Mouse (Mus musculus): ENCODE results near the gene Gli3.

Gene Gli3

DNA sequence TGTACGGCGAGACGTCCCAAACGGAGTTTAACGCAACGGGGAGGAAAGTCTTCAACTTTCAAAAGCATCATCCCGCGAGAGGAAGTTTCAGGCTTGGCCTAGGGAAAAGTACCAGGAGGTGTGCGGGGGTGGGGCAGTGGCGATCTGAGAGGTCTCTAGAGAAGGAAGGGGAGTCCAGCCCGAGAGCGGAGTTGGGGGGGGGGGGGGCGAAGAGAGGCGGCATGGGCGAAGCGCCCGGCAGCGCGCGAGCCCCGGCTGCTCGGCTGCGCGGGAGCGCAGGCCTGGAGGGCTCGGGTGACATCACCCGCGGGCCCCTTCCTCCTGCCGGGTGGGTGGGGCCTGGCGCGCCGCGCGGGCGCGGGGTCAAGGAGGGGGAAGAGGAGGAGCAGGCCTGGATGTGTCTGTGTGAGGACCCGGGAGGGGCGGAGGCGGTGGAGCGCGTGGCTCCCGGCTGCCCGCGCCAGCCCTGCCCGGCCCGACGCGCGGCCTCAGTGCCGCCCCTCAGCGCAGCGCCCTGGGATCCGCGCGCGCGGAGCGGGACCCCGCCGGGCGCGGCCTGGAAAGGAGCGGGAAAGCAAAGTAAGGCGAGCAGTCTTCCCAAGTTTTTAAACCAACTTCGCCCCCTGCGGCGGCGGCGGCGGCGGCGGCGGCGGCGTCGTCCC, at the start of gene Gli3:
Gli3 (plus strand) TSS at position 406 of the 662 bp plus-strand sequence.
- peak; percentile 9 to 24 for DNase-seq (ENCODE audit: low spot score in 2 of 2)

DNA sequence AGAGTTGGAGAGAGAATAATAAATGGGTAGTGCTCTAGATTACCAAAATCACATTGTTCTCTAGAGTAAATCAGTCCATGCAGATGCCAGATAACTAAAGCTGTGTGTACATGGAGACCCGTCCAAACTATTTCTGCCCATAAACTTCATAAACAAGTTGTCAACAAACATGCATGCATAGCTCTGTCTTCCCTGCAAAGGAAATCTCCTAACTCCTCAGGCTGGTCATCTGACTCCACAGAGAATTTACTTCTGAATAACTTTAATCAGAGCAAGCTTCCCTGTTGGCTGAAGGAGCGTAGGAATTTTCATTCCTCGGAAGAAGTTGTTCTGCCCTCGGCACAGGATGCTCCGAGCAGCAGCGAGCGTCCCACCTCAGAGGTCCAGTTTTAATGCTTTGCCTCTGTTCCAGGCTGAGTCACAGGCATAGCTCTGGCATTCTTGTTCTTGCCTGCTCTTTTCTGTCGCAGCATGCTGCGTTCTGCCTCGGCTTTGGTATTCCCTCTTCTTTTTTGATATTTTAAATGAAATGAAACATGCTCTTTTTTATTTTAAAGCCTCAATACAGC, 41.8 kb upstream of the Gli3 start:
- no peak for DNase-seq (ENCODE audit: low spot score in 2 of 2)

GRCm38 (mm10) chr13:15442002-15442401, 21.0 kb upstream of the Gli3 start:
- DNase-seq (ENCODE audit: low spot score in 2 of 2): no peak

DNA sequence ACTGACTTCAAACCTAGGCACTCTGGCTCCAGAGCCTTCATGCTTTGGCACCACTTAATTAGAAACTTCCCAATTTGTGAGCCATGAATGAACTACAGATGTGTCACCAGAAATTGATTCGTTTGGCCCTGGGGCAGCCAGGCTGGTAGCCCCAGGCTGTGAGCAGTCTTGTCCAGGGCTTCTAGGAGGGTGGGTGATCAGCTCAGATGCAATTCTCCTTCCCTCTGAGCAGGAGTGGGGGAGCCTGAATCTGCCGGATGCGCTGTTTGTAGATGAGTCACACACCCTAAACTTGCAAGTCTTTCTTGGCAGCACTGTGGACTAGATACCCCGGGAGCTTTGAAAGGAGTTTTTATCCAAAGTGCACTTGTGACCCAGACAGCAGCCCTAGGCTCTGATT, 18.7 kb upstream of the Gli3 start:
- peak in 1 of 2 experiments; percentile 22 for DNase-seq (ENCODE audit: low spot score in 2 of 2)

- no peak for DNase-seq (ENCODE audit: low spot score in 2 of 2)
Observed at GRCm38 (mm10) chr13:15445591-15445990, 17.4 kb upstream of the Gli3 start.

- DNase-seq (ENCODE audit: low spot score in 2 of 2): no peak
Observed at GRCm38 (mm10) chr13:15446004-15446403, 17.0 kb upstream of the Gli3 start.

DNA sequence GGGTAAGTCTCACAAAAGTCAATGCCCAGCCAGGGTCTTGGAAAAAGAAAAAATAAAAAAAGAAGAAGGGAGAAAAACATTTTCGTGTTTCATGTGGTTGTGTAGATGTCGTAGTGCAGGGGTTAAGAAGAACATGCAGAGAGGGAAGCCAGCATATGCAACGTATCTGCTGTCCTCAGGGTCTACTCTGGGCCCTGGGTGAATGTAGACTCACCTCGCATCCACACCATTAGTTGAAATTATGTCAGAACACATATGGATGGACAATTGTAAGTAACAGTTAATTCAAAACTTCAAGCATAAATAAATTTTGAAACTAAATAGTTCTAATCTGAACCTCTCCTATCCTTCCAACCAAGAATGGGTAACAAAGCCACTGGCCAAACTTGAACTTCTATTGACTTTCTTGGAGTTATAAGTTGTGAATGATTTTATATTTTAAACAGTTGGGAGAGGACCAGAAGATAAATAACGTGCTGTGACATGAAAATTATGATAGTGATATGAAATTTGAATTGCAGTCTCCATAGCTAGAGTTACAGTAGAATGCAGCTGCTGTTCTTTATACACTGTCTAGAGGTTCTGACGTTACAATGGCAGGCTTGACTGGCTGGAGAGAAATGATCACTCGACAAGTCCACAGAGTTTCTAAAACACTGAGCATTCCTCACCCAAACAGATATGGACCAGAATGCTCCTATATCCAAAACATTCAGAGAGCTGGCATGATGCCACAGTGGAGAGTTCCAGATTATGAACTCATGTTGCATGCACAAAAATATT, 16.1 kb upstream of the Gli3 start:
- DNase-seq (ENCODE audit: low spot score in 2 of 2): no peak

DNA sequence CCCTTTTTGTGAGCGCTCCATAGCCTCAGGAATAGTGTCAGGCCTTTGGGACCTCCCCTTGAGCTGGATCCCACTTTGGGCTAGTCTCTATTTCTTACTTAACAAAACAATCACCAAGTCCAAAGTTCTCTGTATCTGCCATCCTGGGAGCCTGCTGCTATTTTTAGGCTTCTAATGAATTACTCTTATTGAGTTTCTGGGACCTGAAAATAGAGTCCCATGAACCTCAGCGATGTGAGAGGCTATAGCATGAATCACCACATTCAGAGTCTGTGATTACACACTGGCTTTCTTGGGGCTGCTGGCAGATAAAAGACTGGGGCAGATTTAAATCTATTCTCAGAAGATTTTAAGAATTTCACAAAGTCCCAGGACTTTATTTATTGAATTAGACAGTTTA, 12.1 kb upstream of the Gli3 start:
- DNase-seq (ENCODE audit: low spot score in 2 of 2): no peak

DNA sequence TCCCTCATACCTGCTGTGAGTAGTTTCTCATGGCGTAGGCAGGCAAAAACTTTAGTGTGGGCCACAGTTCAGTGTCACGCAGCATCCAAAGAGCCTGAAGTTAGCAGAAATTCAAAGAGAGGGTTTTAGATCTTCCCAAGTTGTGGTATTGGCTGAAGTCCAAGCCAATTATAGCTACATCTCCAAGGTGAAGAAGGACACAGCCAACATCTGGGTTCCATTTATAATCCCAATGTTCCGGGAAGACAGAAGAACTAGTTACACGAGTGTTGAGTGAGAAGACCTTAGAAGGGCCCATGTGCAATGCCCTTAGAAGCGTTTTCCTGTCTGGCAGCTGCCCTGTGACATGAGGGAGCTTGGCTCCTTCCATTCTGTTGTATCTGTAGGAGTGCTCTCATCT, 5.2 kb upstream of the Gli3 start:
- DNase-seq (ENCODE audit: low spot score in 2 of 2): no peak

GRCm38 (mm10) chr13:15461926-15462325, 1.1 kb upstream of the Gli3 start:
- no peak for DNase-seq (ENCODE audit: low spot score in 2 of 2)

DNA sequence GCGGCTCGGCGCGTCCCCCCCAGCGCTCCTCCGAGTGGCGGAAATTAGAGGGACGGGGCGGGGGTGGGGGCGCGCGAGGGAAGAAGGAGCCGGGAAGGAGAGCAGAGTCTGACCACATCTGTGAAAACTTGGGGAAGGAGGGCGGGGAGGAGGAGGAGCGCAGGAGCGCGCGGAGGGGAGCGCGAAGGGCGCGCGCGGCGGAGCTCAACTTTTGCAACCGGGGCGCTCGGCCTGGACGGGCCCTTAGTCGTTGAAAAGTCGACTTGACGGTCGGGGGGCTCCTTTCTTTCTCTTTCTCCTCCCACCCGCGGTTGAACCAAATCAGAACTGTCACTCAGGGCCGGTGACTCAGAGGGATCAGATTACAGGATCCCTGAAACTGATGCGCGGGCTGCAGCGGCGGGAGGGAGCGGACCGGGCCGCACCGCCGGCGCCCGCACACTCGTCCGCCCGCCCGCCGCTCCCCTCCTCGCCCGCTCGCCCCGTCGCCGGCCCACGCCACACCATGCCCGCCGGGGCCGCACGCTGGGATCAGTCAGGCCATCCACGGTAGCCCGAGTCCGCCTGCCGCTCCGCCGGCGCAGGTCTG, 551 bp downstream of the Gli3 start:
- DNase-seq (ENCODE audit: low spot score in 2 of 2): peak in 1 of 2 experiments; percentile 10

GRCm38 (mm10) chr13:15464081-15464526, 1.1 kb downstream of the Gli3 start:
- peak; percentile 13 to 19 for DNase-seq (ENCODE audit: low spot score in 2 of 2)

GRCm38 (mm10) chr13:15464741-15465250, 1.8 kb downstream of the Gli3 start:
- DNase-seq (ENCODE audit: low spot score in 2 of 2): no peak

- DNase-seq (ENCODE audit: low spot score in 2 of 2): no peak
Observed at GRCm38 (mm10) chr13:15466496-15466895, 3.5 kb downstream of the Gli3 start.

GRCm38 (mm10) chr13:15467409-15467808, 4.4 kb downstream of the Gli3 start:
- no peak for DNase-seq (ENCODE audit: low spot score in 2 of 2)

- no peak for DNase-seq (ENCODE audit: low spot score in 2 of 2)
Observed at GRCm38 (mm10) chr13:15468421-15468820, 5.4 kb downstream of the Gli3 start.

- DNase-seq (ENCODE audit: low spot score in 2 of 2): no peak
Observed at GRCm38 (mm10) chr13:15470056-15470455, 7.0 kb downstream of the Gli3 start.

DNA sequence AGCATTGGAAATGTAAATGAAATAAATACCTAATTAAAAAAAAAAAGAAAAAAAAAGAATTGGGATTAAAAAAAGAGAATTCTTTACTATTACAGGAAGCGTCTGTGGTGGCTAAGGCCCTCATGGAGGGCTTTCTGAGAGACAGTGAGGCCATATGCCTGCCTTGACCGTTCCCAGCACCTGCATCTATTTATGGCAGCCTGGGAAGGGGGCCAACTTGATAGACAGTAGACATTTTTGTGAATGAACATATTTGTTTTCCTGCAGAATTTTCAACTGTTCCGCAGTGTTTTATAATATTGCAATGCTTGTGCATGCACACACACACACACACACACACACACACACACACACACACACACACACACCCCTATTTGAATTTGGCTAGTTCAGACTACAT, 9.7 kb downstream of the Gli3 start:
- DNase-seq (ENCODE audit: low spot score in 2 of 2): no peak

DNA sequence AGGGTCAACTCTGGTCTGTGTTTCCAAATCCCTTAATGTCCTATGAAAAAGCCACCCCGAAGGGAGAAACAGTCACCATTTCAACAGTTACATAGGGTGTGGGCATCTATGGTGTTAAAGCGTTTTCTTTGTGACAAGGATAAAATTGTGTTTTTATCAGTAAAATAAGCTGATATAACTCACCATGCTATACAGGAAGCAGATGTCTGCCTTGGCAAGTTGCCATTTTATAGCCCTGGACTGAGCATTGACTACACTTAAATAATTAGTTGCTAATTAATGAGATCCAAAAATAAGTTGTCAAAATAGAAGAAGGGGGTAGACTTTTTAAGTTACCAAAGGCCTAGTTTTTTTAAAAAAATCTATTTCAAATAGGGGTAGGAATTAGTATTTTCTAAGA, 11.4 kb downstream of the Gli3 start:
- no peak for DNase-seq (ENCODE audit: low spot score in 2 of 2)

- DNase-seq (ENCODE audit: low spot score in 2 of 2): no peak
Observed at GRCm38 (mm10) chr13:15486033-15486891, 23.2 kb downstream of the Gli3 start.

DNA sequence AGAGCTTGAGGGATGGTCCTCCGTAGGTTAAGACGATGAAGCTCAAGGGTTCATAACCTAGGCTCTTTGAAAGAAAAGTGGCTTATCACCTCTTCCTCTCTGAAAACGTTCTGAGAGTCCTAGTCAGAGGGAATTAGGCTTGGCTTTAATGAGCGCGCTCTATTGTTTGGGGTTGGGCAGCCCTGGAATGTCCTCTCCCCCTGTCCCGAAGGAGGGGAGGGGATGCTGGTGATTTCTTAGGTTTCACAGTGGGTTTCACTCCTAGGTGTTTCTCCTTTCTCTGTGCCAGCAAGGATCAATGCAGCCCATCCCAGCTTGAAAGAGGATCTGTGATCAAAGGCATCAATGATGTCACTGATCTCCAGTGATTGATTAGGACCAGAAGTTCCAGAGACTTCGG, 24.3 kb downstream of the Gli3 start:
- no peak for DNase-seq (ENCODE audit: low spot score in 2 of 2)

All from frontal cortex, postnatal 36 days (tissue).